Mouse (Mus musculus) stomach, postnatal 0 days (tissue): ENCODE measurements at regions not wholly inside any gene's neighbourhood (a gene's known extent, or its start where the extent isn't known, plus 50 kb on each side); places are given as distances from the start of the nearest gene placed in this dataset.

ENCODE experiments used
- ATAC-seq: fragments of 200-750 bp; cut with Nextera tagmentation; 2 replicates; pipeline ENCODE4 v1.8.0; 2017; ENCODE audit not compliant: low FRiP score, low TSS enrichment
- DNase-seq: peaks from one replicate; pipeline ENCODE4 v3.0.0-alpha.2; 2016; ENCODE audit warnings: low spot score
- H3K27ac ChIP-seq: fragments of 300-500 bp; sonication (generic); replicated peaks from 2 replicates; pipeline ENCODE4 v1.5.1; 2014; ENCODE audit warnings: mild to moderate bottlenecking, control low read depth
- H3K27me3 ChIP-seq: fragments of 300-500 bp; sonication (generic); 2 replicates; pipeline ENCODE4 v1.6.1; 2014; ENCODE audit warnings: low read length; ENCODE audit not compliant: control insufficient read depth, insufficient read depth
- H3K36me3 ChIP-seq: fragments of 300-500 bp; sonication (generic); 2 replicates; pipeline ENCODE4 v1.6.1; 2014; ENCODE audit warnings: low read length, mixed read lengths; ENCODE audit not compliant: control insufficient read depth, insufficient read depth
- H3K4me1 ChIP-seq: fragments of 300-500 bp; sonication (generic); replicated peaks from 2 replicates; pipeline ENCODE4 v1.6.1; 2014; ENCODE audit warnings: antibody characterized with exemption; ENCODE audit not compliant: control insufficient read depth, insufficient read depth
- H3K4me2 ChIP-seq: fragments of 300-500 bp; sonication (generic); replicated peaks from 2 replicates; pipeline ENCODE4 v1.6.1; 2014; ENCODE audit warnings: low read depth, mild to moderate bottlenecking, control low read depth, moderate library complexity
- H3K4me3 ChIP-seq: fragments of 300-500 bp; sonication (generic); 2 replicates; pipeline ENCODE4 v1.5.1; 2014; ENCODE audit warnings: low read depth, low read length, control low read depth
- H3K9ac ChIP-seq: fragments of 300-500 bp; sonication (generic); 2 replicates; pipeline ENCODE4 v1.6.1; 2014; ENCODE audit warnings: mild to moderate bottlenecking, low read length, control low read depth, mixed read lengths
- H3K9me3 ChIP-seq: fragments of 300-500 bp; sonication (generic); 2 replicates; pipeline ENCODE4 v1.6.1; 2016; ENCODE audit warnings: low read length; ENCODE audit not compliant: control insufficient read depth
- CTCF ChIP-seq: IDR thresholded peaks from 2 replicates; pipeline ENCODE4 v1.5.1; 2016; ENCODE audit warnings: antibody characterized with exemption, low read depth, mild to moderate bottlenecking, moderate library complexity
- EP300 ChIP-seq: optimal IDR thresholded peaks from 2 replicates; pipeline ENCODE3; 2016; ENCODE audit warnings: antibody characterized with exemption
- WGBS: fragments of 180-500 bp; shearing (Covaris S2); extraction: QIAGEN DNeasy Blood & Tissue Kit; methylation state at CpG from one replicate; pipeline ENCODE4 v1.1.7; 2014; 5-methylcytosine and 5-hydroxymethylcytosine counted together

- H3K27me3 ChIP-seq, result no peaks in the 10 kb centered on the region
- ATAC-seq, result no peak
- DNase-seq, result no peak
- no peaks in the 10 kb centered on the region for H3K9me3 ChIP-seq
- no peaks in the 10 kb centered on the region for H3K36me3 ChIP-seq
- H3K27ac ChIP-seq, result no peak overlapping the region
- WGBS, result 69% methylated on average over 12 of the region's 12 CpGs
- H3K4me2 ChIP-seq, result no peak overlapping the region
- no peak for TF ChIP-seq CTCF
- TF ChIP-seq EP300, result no peak
- H3K4me1 ChIP-seq, result no peaks in the 10 kb centered on the region
- no peak overlapping the region for H3K9ac ChIP-seq
- H3K4me3 ChIP-seq, result no peak overlapping the region
Measured at GRCm38 (mm10) chr14:46591753-46592359, 168.5 kb upstream of the Cdkn3 start.

GRCm38 (mm10) chr14:46591211-46591610, 169.1 kb upstream of the Cdkn3 start:
- H3K27me3 ChIP-seq, result no peaks in the 10 kb centered on the region
- 89% methylated on average over 3 of the region's 3 CpGs for WGBS
- TF ChIP-seq CTCF, result no peak
- no peak for TF ChIP-seq EP300
- no peak overlapping the region for H3K9ac ChIP-seq
- H3K9me3 ChIP-seq, result no peaks in the 10 kb centered on the region
- no peak overlapping the region for H3K4me2 ChIP-seq
- no peak overlapping the region for H3K4me3 ChIP-seq
- ATAC-seq (no peak), DNase-seq (no peak)
- no peaks in the 10 kb centered on the region for H3K4me1 ChIP-seq
- H3K27ac ChIP-seq, result no peak overlapping the region
- H3K36me3 ChIP-seq, result no peaks in the 10 kb centered on the region

GRCm38 (mm10) chr14:46586093-46586492, 174.2 kb upstream of the Cdkn3 start:
- no peak for TF ChIP-seq EP300
- TF ChIP-seq CTCF, result no peak
- Histone ChIP-seq H3K9me3 (no peaks in the 10 kb centered on the region), H3K27ac (no peak overlapping the region), H3K9ac (no peak overlapping the region), H3K4me2 (no peak overlapping the region), H3K27me3 (no peaks in the 10 kb centered on the region), H3K36me3 (no peaks in the 10 kb centered on the region), H3K4me3 (no peak overlapping the region), H3K4me1 (no peaks in the 10 kb centered on the region)
- no peak for ATAC-seq
- DNase-seq, result no peak
- 83% methylated on average over 11 of the region's 11 CpGs for WGBS

- Histone ChIP-seq H3K9me3 (no peaks in the 10 kb centered on the region), H3K4me2 (no peak overlapping the region), H3K4me3 (no peak overlapping the region), H3K4me1 (no peaks in the 10 kb centered on the region), H3K27ac (no peak overlapping the region), H3K9ac (no peak overlapping the region), H3K27me3 (no peaks in the 10 kb centered on the region), H3K36me3 (no peaks in the 10 kb centered on the region)
- 62% methylated on average over 13 of the region's 13 CpGs for WGBS
- ATAC-seq (no peak), DNase-seq (no peak)
- TF ChIP-seq CTCF (no peak), EP300 (no peak)
Measured at GRCm38 (mm10) chr14:46578051-46579000, 182.0 kb upstream of the Cdkn3 start.

GRCm38 (mm10) chr14:46575889-46576288, 184.5 kb upstream of the Cdkn3 start:
- no peaks in the 10 kb centered on the region for H3K4me1 ChIP-seq
- no peaks in the 10 kb centered on the region for H3K27me3 ChIP-seq
- no peak overlapping the region for H3K27ac ChIP-seq
- no peak for DNase-seq
- ATAC-seq, result no peak
- H3K4me3 ChIP-seq, result no peak overlapping the region
- H3K9ac ChIP-seq, result no peak overlapping the region
- 76% methylated on average over 4 of the region's 4 CpGs for WGBS
- H3K36me3 ChIP-seq, result no peaks in the 10 kb centered on the region
- no peaks in the 10 kb centered on the region for H3K9me3 ChIP-seq
- no peak overlapping the region for H3K4me2 ChIP-seq
- TF ChIP-seq EP300 (no peak), CTCF (no peak)

GRCm38 (mm10) chr14:46575414-46575813, 184.9 kb upstream of the Cdkn3 start:
- TF ChIP-seq CTCF (no peak), EP300 (no peak)
- Histone ChIP-seq H3K4me2 (no peak overlapping the region), H3K4me3 (no peak overlapping the region), H3K27me3 (no peaks in the 10 kb centered on the region), H3K9ac (no peak overlapping the region), H3K27ac (no peak overlapping the region), H3K4me1 (no peaks in the 10 kb centered on the region), H3K9me3 (no peaks in the 10 kb centered on the region), H3K36me3 (no peaks in the 10 kb centered on the region)
- WGBS, result 66% methylated on average over 3 of the region's 3 CpGs
- ATAC-seq, result no peak
- no peak for DNase-seq
